Mouse (Mus musculus): ENCODE measurements around the gene Gm48551.

Gene Gm48551

GRCm38 (mm10) chr10:81383802-81384604, at the start of gene Gm48551, which contains the start of gene Dohh:
TSS of gene Gm48551 (plus strand) at chr10:81384466.
TSS of gene Dohh (plus strand) at chr10:81384428.
- peak; percentile 98 for DNase-seq (ENCODE audit: low read depth, low spot score)

DNA sequence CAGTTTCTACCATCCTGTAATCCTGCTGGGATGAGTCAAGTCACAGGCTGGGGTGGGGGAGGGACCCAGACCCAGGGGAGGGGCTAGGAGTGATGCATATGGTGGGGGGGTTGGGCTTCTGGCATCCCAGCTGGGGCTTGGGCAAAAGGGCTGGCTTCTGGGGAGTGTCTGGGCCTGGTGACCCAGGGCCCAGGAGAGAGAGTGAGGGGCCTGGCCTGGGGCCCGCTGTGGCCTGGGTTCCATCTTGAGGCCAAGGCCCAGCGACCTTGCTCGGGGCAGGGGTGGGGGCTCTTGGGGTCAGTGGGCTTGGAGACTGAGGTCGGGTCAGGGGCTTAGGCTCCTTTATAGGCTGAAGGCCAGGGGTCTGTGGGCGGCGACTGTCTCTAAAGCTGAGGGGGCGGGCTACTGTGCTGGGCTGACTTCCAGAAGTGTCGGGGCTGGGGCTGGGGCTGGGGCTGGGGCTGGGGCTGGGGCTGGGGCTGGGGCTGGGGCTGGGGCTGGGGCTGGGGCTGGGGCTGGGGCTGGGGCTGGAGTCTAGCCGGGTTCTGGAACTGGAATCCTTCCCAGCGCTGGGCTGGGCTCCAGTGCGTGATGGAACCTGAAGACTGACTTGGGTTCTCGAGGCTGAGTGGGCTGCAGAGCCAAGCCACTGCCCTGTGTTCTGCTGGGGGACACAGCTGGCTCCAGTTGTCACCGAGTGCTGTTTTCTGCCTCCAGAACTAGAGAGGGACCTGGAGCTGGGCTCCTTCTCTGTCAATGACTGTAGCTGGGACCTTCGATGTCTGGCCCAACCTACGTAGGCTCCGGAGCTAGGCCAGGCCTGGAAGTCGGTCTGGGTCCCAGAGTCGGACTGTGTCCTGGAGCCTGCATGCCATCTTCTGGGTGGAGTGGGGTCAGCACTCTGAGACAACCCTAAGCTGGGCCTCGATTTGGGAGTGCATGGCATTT, 48.6 kb upstream of the Gm48551 start:
- DNase-seq (ENCODE audit: low read depth, low spot score) = no peak

DNA sequence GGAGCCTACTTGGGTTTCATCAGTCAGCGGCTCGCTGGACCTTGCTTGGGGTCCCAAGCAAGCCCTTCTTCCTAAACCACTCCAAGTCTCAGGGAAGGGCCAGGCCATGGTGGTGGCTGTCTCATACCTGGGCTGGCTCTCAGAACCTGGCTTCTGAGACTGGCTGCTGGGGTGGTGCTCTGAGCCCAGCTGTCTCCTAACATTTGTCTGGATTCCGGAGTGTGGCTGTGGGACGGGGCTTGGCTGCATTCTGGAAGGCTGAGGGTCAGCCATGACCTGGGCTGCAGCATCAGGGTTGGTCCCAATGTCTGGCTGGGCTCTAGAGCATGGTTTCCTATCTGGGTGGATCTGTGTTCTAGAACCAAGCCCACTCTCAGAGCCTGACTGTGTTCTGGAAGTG, 47.7 kb upstream of the Gm48551 start:
- DNase-seq (ENCODE audit: low read depth, low spot score) = no peak

DNA sequence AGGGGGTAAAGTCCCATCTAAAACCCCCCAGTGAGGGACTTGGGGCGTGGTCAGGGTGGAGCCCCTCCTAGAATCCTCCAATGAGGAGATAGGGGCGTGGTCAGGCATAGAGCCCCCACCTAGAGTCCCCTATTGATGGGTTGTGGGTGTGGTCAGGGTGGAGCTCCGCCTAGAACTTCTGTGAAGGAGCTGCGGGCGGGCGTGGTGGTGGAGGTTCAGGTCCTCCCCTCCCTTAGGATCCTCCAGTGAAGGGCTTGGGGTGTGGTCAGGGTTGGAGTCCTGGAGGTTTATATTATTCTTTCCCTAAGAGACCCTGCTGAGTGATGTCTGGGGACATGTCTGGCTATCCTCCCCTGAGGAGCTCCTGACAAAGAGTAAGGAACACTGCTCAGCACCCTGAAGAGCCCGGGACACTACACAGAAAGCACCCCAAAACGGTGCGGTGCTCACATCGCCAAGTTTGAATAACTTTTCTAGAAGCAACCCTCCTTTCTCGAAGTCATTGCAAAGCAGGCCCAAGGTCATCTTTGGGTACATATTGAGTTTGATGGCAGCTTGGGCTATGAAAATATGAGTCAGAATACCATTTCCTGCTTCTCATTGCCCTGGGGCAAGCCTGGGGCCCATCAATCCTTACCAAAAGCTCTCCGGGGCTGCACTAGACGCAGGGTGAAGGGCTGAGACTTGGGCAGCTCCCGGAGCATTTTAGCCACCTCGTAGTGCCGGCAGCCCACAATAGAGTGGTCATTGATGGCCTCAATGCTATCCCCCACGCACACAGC, 43.5 kb upstream of the Gm48551 start:
- DNase-seq (ENCODE audit: low read depth, low spot score) = no peak

GRCm38 (mm10) chr10:81341333-81341949, 42.8 kb upstream of the Gm48551 start:
- DNase-seq (ENCODE audit: low read depth, low spot score) = no peak

DNA sequence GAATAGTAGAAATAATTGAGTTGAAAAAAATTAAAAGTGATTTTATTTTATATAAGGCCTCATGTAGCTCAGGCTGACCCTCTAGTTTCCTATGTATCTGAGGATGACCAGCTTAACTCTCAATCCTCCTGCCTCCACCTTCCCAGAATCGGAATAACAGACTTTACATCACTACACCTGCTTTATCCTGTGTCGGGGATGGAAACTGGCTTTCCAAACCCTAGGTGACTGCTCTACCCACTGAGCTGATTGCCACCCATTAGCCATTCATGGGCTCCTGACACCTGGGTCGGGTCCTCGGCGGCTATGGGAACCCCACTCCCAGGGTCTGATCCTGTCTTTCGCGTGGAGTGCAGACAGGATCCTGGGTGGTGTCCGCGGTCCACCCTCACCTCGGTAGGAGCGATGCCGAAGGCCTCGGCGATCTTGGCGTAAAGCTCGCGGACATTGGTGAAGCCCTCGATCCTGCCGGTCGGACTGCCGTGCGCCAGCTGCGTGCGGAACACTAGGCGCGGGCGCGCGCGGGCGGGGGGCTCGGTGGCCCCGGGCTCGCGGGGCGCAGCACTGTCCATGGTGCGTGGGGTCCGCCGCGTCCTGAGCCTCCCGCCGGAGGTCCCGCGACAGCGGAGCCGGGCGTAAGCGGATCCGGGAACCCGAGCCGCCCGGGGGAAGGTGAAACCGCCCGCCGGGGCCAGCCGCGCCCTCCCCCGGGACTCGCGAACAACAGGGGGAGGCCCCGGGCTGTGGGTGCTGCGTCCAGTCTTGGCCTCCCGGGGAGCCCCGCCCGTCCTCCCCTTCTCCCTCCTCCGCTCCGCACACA, 41.4 kb upstream of the Gm48551 start, which contains the start of gene Gipc3:
Gene Gipc3 (minus strand): TSS at position 581 of the 820 bp plus-strand sequence.
- DNase-seq (ENCODE audit: low read depth, low spot score) = no peak

DNA sequence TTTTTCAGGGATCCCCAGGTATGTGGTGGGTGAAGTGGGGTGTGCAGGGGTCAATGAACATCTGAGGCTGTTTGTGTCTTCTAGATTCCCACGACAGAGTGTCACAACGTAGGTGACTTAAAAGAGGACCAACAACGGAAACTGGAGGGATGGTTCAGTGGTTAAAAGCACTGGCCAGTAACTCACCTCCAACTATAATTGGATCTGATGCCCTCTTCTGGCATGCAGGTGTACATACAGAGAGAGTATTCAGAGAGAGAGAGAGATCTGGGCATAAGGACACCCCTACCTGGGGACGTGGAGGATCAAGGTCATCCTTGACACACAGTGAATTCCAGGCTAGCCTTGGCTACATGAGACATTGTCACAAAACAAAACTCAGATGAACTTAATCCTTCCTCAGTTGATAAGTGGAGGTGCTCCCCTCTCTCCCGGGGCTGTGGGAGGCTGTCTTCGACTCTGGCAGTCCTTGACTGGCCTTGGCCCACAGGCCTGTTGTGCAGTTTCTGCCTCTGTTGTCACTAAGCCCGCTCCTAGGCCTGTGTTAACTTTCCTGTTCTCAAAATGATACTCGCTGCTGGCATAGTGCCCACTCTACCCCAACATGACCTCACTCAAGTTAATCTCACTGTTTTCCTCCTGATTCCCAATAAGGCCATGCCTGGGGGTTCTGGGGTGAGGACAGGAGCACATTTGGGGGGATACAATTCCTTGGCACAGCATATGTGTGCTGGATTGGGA, 39.7 kb upstream of the Gm48551 start:
- DNase-seq (ENCODE audit: low read depth, low spot score) = no peak

DNA sequence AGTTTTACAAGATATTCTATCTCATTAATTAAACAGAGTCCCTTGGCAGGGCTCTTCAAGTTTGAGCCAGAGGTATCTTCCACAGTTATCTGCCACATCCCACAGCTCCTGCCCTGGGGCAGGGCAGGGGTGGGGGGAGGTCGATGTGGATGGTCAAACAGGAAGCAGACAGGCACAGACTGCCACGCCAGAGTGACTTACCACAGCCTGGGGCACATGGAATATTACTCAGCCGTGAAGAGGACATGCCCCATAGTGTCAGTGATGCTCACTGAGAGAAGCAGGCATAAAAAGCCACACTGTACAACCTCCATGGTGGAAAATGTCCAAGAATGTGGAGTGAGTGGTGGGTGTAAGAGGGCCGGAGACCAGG, 39.1 kb upstream of the Gm48551 start:
- DNase-seq (ENCODE audit: low read depth, low spot score) = no peak

DNA sequence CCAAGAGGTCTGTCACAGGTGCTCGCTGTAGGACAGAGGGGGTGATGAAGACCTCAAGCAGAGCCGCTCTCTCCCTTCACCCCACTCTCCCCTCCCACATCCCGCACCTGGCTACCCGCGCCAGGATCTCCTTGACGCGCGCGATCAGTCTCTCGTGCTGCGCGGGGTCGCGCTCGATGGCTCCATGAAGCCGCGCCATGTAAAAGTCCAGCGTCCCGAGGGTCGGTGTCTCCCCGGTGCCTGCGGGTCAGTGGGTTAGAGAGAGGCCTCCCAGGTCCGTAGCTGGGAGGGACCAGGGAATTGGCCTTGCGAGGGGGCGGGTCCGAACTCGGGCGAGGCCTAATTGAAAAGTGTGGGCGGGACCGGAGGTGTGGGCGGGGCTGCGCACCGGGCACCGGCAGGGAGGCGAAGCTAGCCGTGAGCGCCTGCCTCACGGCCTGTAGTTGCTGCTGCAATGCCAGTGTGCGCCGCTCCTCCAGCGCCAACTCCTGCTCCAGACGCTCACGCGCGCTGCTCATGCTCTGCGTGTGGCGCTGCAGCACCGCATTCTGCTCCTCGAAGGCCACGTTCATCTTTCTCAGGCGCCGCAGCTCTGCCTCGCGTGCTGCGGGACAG, 37.7 kb upstream of the Gm48551 start:
- no peak for DNase-seq (ENCODE audit: low read depth, low spot score)

- no peak for DNase-seq (ENCODE audit: low read depth, low spot score)
Measured at GRCm38 (mm10) chr10:81349146-81349545, 35.1 kb upstream of the Gm48551 start.

DNA sequence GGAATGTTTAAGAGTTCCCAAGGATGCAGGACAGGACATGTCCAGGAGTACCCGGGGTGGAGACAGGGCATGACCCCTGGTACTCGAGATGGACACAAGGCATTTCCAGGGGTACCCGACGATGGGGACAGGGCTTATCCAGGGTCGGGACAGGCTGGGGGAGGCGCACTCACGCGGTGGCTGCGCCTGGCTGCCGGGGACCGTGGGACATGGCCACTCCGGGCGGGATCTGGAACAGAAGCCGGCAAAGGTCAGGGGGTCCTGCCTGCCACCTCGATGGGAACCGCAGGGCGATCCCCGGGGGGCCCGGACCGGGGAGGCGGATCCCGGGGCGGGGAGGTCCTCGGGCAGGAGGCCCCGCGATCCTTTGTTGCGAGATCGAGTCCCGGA, 34.3 kb upstream of the Gm48551 start:
- no peak for DNase-seq (ENCODE audit: low read depth, low spot score)

DNA sequence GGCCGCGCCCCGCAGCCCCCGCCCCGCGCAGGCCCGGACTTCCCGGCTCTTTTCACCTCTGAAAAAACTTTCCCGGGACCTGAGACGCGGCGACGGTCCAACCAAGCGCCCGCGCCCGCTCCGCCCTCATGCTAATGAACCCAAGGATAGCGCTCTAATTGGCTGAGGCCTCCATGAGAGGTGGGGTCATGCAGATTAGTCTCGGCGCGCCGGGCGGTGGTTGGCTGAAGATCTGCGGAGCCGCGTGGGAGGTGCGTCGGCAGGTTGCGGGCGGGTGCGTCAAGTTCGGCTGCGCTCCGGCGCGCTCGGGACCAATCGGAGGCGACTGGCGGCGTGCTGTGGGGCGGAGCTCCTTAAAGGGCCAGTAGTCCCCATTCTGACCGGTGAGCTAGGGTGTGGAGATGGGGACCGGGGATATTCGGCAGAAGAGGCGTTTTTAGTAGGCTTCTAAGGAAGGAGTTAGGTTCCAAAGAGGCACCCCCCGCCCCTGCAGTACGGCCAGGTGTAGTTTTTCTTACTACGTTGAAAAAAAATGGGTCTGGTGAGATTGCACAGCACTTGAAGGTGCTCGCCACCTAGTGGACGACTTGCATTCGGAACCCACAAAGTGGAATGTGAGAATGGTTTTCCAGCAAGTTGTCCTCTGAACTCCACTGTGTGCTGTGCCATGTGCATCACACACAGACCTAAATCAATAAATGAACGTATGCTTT, 33.8 kb upstream of the Gm48551 start, which contains the start of gene Hmg20b:
Gene Hmg20b (minus strand): TSS at position 130 of the 713 bp plus-strand sequence.
- peak; percentile 97 for DNase-seq (ENCODE audit: low read depth, low spot score)

DNA sequence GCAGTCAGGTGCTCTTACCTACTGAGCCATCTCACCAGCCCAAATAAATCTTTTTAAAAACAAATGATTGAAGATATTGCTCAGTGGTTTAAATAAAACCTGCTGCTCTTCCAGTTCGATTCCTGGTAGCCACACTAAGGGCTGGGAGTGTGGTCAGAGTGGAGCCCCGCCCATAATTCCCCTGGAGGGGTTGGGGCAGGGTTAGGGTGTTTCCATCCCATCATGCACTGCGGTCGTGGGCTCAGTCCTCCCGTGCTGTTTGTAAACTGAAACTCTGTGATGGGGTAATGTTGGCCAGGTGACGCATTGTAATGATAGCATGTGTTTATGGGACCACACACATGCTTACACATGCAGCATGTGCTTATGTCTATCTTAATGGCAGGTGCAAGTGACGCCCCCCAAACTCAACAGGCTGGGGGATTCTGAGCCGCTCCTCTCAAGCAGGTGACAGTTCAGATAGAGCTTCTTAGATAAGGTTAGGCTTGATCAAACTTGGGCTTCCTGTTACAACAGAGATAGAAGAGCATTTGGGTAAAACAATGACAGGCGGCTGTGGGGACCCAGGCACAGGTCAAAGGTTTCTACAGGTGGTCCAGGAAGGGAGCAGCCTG, 32.5 kb upstream of the Gm48551 start:
- DNase-seq (ENCODE audit: low read depth, low spot score) = no peak

DNA sequence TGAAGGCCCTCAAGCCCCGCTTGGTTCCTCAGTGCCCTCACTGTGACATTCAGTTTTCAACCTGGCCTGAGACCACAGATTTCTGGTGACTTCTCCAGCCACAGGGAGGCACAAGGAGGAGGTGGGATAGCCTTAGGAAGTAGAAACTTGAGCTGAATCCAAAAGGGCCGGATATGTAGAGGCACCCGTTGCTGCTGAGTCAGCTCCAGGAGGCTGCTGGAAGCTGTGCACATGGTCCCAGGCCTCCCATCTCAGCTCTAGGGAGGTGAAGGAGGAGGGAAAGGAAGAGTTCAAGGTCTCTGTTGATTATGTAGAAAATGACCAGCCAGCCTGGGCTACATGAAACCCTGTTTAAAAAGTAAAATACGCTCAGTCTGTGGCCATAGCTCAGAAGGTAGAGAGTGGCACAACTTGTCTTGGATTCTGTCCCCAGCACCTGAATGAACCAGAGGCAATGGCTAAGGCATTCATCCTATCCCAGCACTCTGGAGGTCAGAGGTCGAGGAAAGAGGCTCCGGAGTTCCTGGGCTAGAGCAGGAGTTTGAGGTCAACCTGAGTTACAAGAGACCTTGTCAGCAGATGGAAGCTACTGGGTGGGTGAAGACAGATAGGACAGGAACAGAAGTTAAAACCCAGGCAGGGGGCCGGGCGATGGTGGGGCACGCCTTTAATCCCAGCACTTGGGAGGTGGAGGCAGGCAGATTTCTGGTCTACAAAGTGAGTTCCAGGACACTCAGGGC, 29.4 kb upstream of the Gm48551 start:
- DNase-seq (ENCODE audit: low read depth, low spot score) = no peak

- DNase-seq (ENCODE audit: low read depth, low spot score) = no peak
Measured at GRCm38 (mm10) chr10:81355533-81355932, 28.7 kb upstream of the Gm48551 start.

- no peak for DNase-seq (ENCODE audit: low read depth, low spot score)
Measured at GRCm38 (mm10) chr10:81356352-81356990, 27.8 kb upstream of the Gm48551 start.
